Mouse (Mus musculus): ENCODE data around the gene Slc12a8. TPM values are rescaled to one million over a fixed set of nuclear protein-coding genes. Genes with fewer than 3 reads are reported as not detected.

Gene Slc12a8
- polyA plus RNA-seq, 1 experiment from 2014 or later = 0.14 TPM

DNA sequence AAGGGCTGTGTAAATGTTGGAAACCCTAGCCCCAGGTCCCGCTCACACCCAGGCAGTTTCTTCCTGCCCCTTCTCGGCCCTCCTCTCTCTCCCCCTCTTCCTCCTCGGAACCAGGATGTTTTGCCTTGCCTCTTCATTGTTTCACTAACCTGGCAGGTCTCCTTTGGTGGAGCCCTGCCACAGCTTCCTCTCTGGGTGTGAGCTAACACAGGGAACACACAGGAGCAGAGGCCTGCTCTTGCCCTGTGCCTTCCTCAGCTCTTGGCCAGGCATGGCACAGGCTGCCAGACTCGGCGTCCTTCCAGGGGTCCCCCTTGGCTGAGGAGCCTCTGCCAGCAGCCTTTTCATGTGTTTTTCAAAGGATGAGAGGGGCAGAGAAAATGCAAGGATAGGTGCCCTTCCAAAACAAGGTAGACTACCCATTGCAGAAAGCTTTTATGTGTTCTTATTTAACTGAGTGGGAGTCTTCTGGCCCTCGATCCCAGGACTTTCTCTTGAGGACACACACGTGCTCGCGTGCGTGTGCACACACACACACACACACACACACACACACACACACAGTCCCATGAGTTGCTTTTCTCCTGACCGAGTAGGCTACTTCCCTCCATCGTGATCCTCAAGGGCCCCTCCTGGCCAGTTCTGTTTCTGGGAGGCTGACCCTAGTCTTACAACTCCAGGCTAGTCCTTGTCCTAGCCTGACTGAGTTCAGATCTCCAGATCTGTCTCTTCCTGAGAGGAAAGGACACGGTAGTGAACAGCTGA, 179.9 kb downstream of the Slc12a8 start:
- Histone ChIP-seq H3K4me2 (ENCODE audit: low read depth, low read length) (no peak overlapping the region), H3K27me3 (ENCODE audit: control insufficient read depth, insufficient read depth, low read depth, low read length) (no peaks in the 10 kb centered on the region), H3K9me3 (replicated peaks; ENCODE audit: control insufficient read depth, low read length) (no peaks in the 10 kb centered on the region), H3K4me1 (ENCODE audit: control insufficient read depth, low read depth, low read length) (peaks cover 8% of the 10 kb centered on the region), H3K36me3 (ENCODE audit: control insufficient read depth, insufficient read depth) (no peaks in the 10 kb centered on the region), H3K27ac (ENCODE audit: low read length) (no peak overlapping the region), H3K9ac (ENCODE audit: low read depth, low read length) (no peak overlapping the region), H3K4me3 (ENCODE audit: low read depth, low read length) (no peak overlapping the region)
- WGBS (ENCODE audit: insufficient replicate concordance) = 54% methylated on average over 13 of the region's 13 CpGs
- ATAC-seq (ENCODE audit: low read depth) = no peak

DNA sequence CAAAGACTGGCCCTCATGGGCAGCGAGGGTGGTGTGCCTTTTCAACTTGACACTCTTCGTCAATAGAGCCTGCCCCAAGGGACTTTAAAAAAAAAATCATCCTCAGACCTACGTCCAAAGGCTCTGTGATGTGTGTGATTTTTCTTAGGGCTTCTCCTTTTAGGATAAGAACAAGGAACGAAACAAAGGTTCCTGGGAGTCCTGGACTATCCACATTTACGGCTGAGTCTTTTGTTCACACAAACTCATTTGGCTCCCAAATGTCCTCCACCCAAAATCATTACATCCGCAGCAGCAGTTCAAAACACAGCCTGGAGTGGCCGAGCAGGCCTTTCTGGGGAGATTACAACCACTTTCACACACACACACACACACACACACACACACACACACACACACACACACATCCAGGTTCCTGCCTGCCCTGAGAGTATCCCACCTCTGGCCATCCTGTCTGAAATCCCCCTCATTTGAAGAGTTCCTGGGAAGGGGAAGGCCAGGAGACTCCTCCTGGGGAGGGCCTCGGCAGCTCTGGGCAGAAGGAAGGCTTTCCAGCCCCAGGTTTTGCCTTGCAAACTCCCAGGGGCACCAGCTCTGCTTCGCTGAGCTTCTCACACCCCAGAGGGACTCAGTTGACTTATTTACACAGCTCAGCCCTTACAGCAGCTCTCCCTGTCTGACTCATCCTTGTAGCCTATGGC, 180.6 kb downstream of the Slc12a8 start:
- ATAC-seq (ENCODE audit: low read depth) = no peak
- Histone ChIP-seq H3K9ac (ENCODE audit: low read depth, low read length) (no peak overlapping the region), H3K4me2 (ENCODE audit: low read depth, low read length) (no peak overlapping the region), H3K9me3 (replicated peaks; ENCODE audit: control insufficient read depth, low read length) (no peaks in the 10 kb centered on the region), H3K27me3 (ENCODE audit: control insufficient read depth, insufficient read depth, low read depth, low read length) (no peaks in the 10 kb centered on the region), H3K27ac (ENCODE audit: low read length) (no peak overlapping the region), H3K4me1 (ENCODE audit: control insufficient read depth, low read depth, low read length) (peaks cover 8% of the 10 kb centered on the region), H3K36me3 (ENCODE audit: control insufficient read depth, insufficient read depth) (no peaks in the 10 kb centered on the region), H3K4me3 (ENCODE audit: low read depth, low read length) (no peak overlapping the region)
- 63% methylated on average over 9 of the region's 9 CpGs for WGBS (ENCODE audit: insufficient replicate concordance)

DNA sequence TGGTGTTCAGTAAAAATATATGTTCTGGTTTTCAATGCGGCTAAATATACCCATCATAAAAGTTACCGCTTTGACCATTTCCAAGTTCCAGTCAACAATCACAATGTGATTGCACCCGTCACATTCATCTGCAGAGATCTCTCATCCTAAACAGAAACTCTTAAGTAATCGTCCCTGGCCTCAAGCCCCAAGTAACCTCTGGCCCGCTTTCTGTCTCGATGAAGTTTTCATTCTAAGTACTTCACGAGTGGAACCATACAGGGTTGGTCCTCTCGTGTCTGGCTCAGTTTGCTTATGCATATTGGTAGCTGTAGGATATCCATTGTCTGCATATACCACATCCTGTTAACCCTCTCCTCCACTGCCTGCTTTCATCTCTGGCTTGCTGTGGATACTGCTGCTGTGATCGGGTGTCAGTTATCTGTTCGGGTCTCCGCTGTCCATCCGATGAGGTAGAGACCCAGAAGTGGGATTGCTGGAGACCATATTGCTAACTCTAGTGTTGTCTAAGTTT, 181.2 kb downstream of the Slc12a8 start:
- Histone ChIP-seq H3K27me3 (ENCODE audit: control insufficient read depth, insufficient read depth, low read depth, low read length) (no peaks in the 10 kb centered on the region), H3K4me2 (ENCODE audit: low read depth, low read length) (no peak overlapping the region), H3K4me1 (ENCODE audit: control insufficient read depth, low read depth, low read length) (peaks cover 6% of the 10 kb centered on the region), H3K36me3 (ENCODE audit: control insufficient read depth, insufficient read depth) (no peaks in the 10 kb centered on the region), H3K9ac (ENCODE audit: low read depth, low read length) (no peak overlapping the region), H3K27ac (ENCODE audit: low read length) (no peak overlapping the region), H3K9me3 (replicated peaks; ENCODE audit: control insufficient read depth, low read length) (no peaks in the 10 kb centered on the region), H3K4me3 (ENCODE audit: low read depth, low read length) (no peak overlapping the region)
- 59% methylated on average over 12 of the region's 12 CpGs for WGBS (ENCODE audit: insufficient replicate concordance)
- ATAC-seq (ENCODE audit: low read depth) = no peak

DNA sequence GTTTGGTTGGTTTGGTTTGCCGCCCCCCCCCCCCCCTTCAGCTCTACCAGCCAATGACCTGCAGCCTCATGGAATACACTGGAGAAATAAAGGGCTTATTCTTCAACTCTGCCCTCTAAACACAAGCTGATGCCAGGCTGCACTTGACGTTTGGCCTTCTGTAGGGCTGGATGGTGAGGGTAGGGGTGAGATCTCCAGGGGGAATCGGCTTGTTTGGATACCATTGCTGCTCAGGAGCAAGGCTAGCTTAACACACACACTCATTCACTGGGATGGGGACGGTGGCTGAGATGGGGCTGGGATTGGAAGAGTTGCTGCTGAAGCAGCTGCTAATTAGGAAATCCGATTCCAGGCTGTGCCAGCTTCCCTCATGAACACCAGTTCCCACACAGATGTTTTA, 183.5 kb downstream of the Slc12a8 start:
- Histone ChIP-seq H3K27me3 (ENCODE audit: control insufficient read depth, insufficient read depth, low read depth, low read length) (no peaks in the 10 kb centered on the region), H3K36me3 (ENCODE audit: control insufficient read depth, insufficient read depth) (no peaks in the 10 kb centered on the region), H3K4me3 (ENCODE audit: low read depth, low read length) (no peak overlapping the region), H3K9ac (ENCODE audit: low read depth, low read length) (no peak overlapping the region), H3K4me1 (ENCODE audit: control insufficient read depth, low read depth, low read length) (peaks cover 6% of the 10 kb centered on the region), H3K27ac (ENCODE audit: low read length) (no peak overlapping the region), H3K4me2 (ENCODE audit: low read depth, low read length) (no peak overlapping the region), H3K9me3 (replicated peaks; ENCODE audit: control insufficient read depth, low read length) (no peaks in the 10 kb centered on the region)
- no peak for ATAC-seq (ENCODE audit: low read depth)
- 65% methylated on average over 5 of the region's 5 CpGs for WGBS (ENCODE audit: insufficient replicate concordance)

DNA sequence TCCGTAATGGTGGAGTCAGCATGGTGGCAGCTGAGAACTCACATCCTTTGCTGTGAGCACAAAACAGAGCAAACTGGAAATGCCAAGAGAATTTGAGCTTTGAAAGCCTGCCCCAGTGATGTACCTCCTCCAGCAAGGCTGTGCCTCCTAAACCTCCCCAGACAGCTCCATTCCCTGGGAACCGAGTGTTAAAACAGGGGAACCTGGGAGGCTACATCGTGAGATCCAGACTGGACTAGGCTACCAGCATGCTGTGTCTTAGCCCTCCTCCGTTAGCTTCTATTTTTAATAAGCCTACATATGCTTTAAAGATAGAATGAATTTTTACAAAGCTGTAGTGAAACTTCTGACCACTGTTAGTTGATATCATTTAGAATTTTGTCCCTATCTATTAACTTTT, 184.7 kb downstream of the Slc12a8 start:
- no peak overlapping the region for H3K27ac ChIP-seq (ENCODE audit: low read length)
- no peak overlapping the region for H3K4me2 ChIP-seq (ENCODE audit: low read depth, low read length)
- WGBS (ENCODE audit: insufficient replicate concordance) = 80% methylated on average over 4 of the region's 4 CpGs
- H3K4me1 ChIP-seq (ENCODE audit: control insufficient read depth, low read depth, low read length) = peaks cover 5% of the 10 kb centered on the region
- H3K36me3 ChIP-seq (ENCODE audit: control insufficient read depth, insufficient read depth) = no peaks in the 10 kb centered on the region
- ATAC-seq (ENCODE audit: low read depth) = no peak
- H3K9ac ChIP-seq (ENCODE audit: low read depth, low read length) = no peak overlapping the region
- no peaks in the 10 kb centered on the region for H3K9me3 ChIP-seq (replicated peaks; ENCODE audit: control insufficient read depth, low read length)
- H3K4me3 ChIP-seq (ENCODE audit: low read depth, low read length) = no peak overlapping the region
- H3K27me3 ChIP-seq (ENCODE audit: control insufficient read depth, insufficient read depth, low read depth, low read length) = no peaks in the 10 kb centered on the region

DNA sequence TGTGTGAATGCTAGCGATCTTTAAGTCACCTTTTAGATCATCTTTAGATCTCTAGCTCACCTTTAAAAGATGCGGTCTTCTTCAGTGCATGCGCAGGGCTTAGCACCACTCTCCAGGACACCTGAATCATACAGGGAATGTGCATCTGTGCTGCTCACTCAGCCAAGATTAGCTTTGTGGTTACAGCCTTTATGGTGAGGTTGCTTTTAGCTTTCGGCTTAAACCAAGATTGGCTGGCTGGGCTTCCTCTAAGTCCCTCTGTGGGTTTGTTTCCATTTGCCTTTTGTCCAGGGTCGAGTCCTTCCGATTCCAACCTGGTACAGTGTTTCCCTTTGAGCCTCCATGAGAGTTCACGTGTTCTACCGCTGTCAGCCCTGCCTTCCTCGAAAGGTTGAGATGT, 187.2 kb downstream of the Slc12a8 start:
- WGBS (ENCODE audit: insufficient replicate concordance) = 62% methylated on average over 9 of the region's 9 CpGs
- Histone ChIP-seq H3K27me3 (ENCODE audit: control insufficient read depth, insufficient read depth, low read depth, low read length) (no peaks in the 10 kb centered on the region), H3K27ac (ENCODE audit: low read length) (no peak overlapping the region), H3K4me1 (ENCODE audit: control insufficient read depth, low read depth, low read length) (no peaks in the 10 kb centered on the region; the same call in 1 of the 2 replicates), H3K9ac (ENCODE audit: low read depth, low read length) (no peak overlapping the region), H3K36me3 (ENCODE audit: control insufficient read depth, insufficient read depth) (no peaks in the 10 kb centered on the region), H3K4me2 (ENCODE audit: low read depth, low read length) (no peak overlapping the region), H3K9me3 (replicated peaks; ENCODE audit: control insufficient read depth, low read length) (no peaks in the 10 kb centered on the region), H3K4me3 (ENCODE audit: low read depth, low read length) (no peak overlapping the region)
- no peak for ATAC-seq (ENCODE audit: low read depth)

- Histone ChIP-seq H3K36me3 (ENCODE audit: control insufficient read depth, insufficient read depth) (no peaks in the 10 kb centered on the region), H3K9me3 (replicated peaks; ENCODE audit: control insufficient read depth, low read length) (no peaks in the 10 kb centered on the region), H3K9ac (ENCODE audit: low read depth, low read length) (no peak overlapping the region), H3K27ac (ENCODE audit: low read length) (no peak overlapping the region), H3K4me1 (ENCODE audit: control insufficient read depth, low read depth, low read length) (no peaks in the 10 kb centered on the region; the same call in 1 of the 2 replicates), H3K4me3 (ENCODE audit: low read depth, low read length) (no peak overlapping the region), H3K27me3 (ENCODE audit: control insufficient read depth, insufficient read depth, low read depth, low read length) (no peaks in the 10 kb centered on the region), H3K4me2 (ENCODE audit: low read depth, low read length) (no peak overlapping the region)
- no peak for ATAC-seq (ENCODE audit: low read depth)
- WGBS (ENCODE audit: insufficient replicate concordance) = 29% methylated on average over 6 of the region's 6 CpGs
Measured at GRCm38 (mm10) chr16:33705258-33705657, 188.1 kb downstream of the Slc12a8 start.

- 79% methylated on average over 14 of the region's 14 CpGs for WGBS (ENCODE audit: insufficient replicate concordance)
- H3K4me1 ChIP-seq (ENCODE audit: control insufficient read depth, low read depth, low read length) = no peaks in the 10 kb centered on the region; the same call in 1 of the 2 replicates
- no peaks in the 10 kb centered on the region for H3K27me3 ChIP-seq (ENCODE audit: control insufficient read depth, insufficient read depth, low read depth, low read length)
- H3K27ac ChIP-seq (ENCODE audit: low read length) = no peak overlapping the region
- H3K9ac ChIP-seq (ENCODE audit: low read depth, low read length) = no peak overlapping the region
- no peak overlapping the region for H3K4me2 ChIP-seq (ENCODE audit: low read depth, low read length)
- peaks cover 2% of the 10 kb centered on the region; the same call in 1 of the 2 replicates for H3K36me3 ChIP-seq (ENCODE audit: control insufficient read depth, insufficient read depth)
- no peak overlapping the region for H3K4me3 ChIP-seq (ENCODE audit: low read depth, low read length)
- no peaks in the 10 kb centered on the region for H3K9me3 ChIP-seq (replicated peaks; ENCODE audit: control insufficient read depth, low read length)
- ATAC-seq (ENCODE audit: low read depth) = no peak
Measured at GRCm38 (mm10) chr16:33706111-33706890, 189.2 kb downstream of the Slc12a8 start.

All from liver, embryonic 16.5 days (tissue).